Mouse (Mus musculus) bone marrow, adult 2 months (tissue): ENCODE data around the gene Plod2.

ENCODE experiments used
- CTCF ChIP-seq: fragments of 200-500 bp; IDR thresholded peaks from 2 replicates; pipeline ENCODE4 v1.5.1; 2011; ENCODE audit warnings: low read length, control low read depth; ENCODE audit not compliant: control insufficient read depth, insufficient read depth
- POLR2A ChIP-seq: fragments of 200-500 bp; IDR thresholded peaks from 2 replicates; pipeline ENCODE4 v1.6.1; 2011; ENCODE audit warnings: low read depth, mild to moderate bottlenecking, control low read depth, low read length, borderline replicate concordance; ENCODE audit not compliant: control insufficient read depth

DNA sequence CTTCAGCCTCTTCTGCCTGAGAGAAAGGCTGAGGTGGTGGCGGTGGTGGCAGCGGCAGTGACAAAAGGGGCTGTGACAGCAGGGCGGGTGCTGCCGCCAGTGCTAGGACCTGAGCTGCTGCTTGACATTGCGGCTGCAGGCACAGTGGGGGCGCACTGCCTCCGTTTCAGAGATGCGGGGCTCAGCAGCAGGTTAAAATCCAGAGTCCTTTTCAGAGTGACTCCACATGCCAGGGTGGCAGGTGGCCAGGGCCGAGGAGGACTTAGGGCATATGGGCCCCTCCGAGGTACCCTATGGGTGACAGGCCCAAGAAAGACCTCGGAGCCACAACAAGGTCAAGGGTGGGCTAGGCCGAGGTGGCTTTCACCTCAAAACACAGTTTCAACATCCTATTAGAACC, 25.0 kb upstream of the Plod2 start:
- TF ChIP-seq POLR2A (no peak), CTCF (no peak)
